Mouse (Mus musculus): ENCODE data around the gene Tead1. TPM values are rescaled to one million over a fixed set of nuclear protein-coding genes. Genes with fewer than 3 reads are reported as not detected.

The Tead1 gene
- polyA plus RNA-seq, 2 experiments = 23.2 to 38.2 TPM

- 0% methylated on average over 41 of the region's 41 CpGs for WGBS
- no peak within 1 kb of the TSS for H3K27ac ChIP-seq (replicated peaks; ENCODE audit: low read depth, low read length)
Measured at GRCm38 (mm10) chr7:112953777-112954291, 274.7 kb downstream of the Tead1 start, which contains the start of gene Rassf10. Gene Rassf10, plus strand, starts transcription at chr7:112953962.

GRCm38 (mm10) chr7:112954351-112955102 is 275.4 kb downstream of the Tead1 start:
- Histone ChIP-seq H3K27me3 (ENCODE audit: control insufficient read depth, insufficient read depth, low read length) (peaks cover 33% of the 10 kb centered on the region), H3K4me1 (ENCODE audit: control insufficient read depth, insufficient read depth, low read length) (peaks cover 13% of the 10 kb centered on the region; the same call in 1 of the 2 replicates), H3K4me3 (replicated peaks; ENCODE audit: low read length) (peak overlapping the region; percentile 51), H3K9ac (ENCODE audit: low read depth, low read length, severe bottlenecking) (peak overlapping the region; percentile 40), H3K36me3 (ENCODE audit: control insufficient read depth, insufficient read depth, low read length) (no peaks in the 10 kb centered on the region), H3K27ac (replicated peaks; ENCODE audit: low read depth, low read length) (no peak overlapping the region), H3K4me2 (replicated peaks; ENCODE audit: low read depth, low read length, severe bottlenecking) (peak overlapping the region; percentile 91), H3K9me3 (ENCODE audit: control insufficient read depth, low read length) (no peaks in the 10 kb centered on the region)
- ATAC-seq (ENCODE audit: low FRiP score, low read depth) (no peak), DNase-seq (ENCODE audit: low spot score) (no peak)
- 2% methylated on average over 80 of the region's 82 CpGs for WGBS
- no peak for TF ChIP-seq POLR2A (IDR thresholded peaks at IDR 0.05; ENCODE audit: borderline replicate concordance, extremely low read depth, insufficient read depth, insufficient read length)

More at GRCm38 (mm10) chr7:112953777-112954291, 274.7 kb downstream of the Tead1 start, which contains the start of gene Rassf10:
- H3K9ac ChIP-seq (ENCODE audit: low read depth, low read length, severe bottlenecking) = peak within 1 kb of the TSS; percentile 40
- H3K27me3 ChIP-seq (ENCODE audit: control insufficient read depth, insufficient read depth, low read length) = peaks cover 33% of the 10 kb centered on the region
- H3K36me3 ChIP-seq (ENCODE audit: control insufficient read depth, insufficient read depth, low read length) = no peaks in the 10 kb centered on the region
- TF ChIP-seq POLR2A (IDR thresholded peaks at IDR 0.05; ENCODE audit: borderline replicate concordance, extremely low read depth, insufficient read depth, insufficient read length) = no peak
- ATAC-seq (ENCODE audit: low FRiP score, low read depth) = peak; percentile 88
- peak within 1 kb of the TSS; percentile 91 for H3K4me2 ChIP-seq (replicated peaks; ENCODE audit: low read depth, low read length, severe bottlenecking)
- H3K9me3 ChIP-seq (ENCODE audit: control insufficient read depth, low read length) = no peaks in the 10 kb centered on the region
- DNase-seq (ENCODE audit: low spot score) = peak; percentile 73
- peak within 1 kb of the TSS; percentile 51 for H3K4me3 ChIP-seq (replicated peaks; ENCODE audit: low read length)
- peaks cover 13% of the 10 kb centered on the region; the same call in 1 of the 2 replicates for H3K4me1 ChIP-seq (ENCODE audit: control insufficient read depth, insufficient read depth, low read length)

- H3K4me1 ChIP-seq (ENCODE audit: control insufficient read depth, insufficient read depth, low read length) = peaks cover 13% of the 10 kb centered on the region; the same call in 1 of the 2 replicates
- peak overlapping the region; percentile 91 for H3K4me2 ChIP-seq (replicated peaks; ENCODE audit: low read depth, low read length, severe bottlenecking)
- DNase-seq (ENCODE audit: low spot score) = peak; percentile 8
- H3K36me3 ChIP-seq (ENCODE audit: control insufficient read depth, insufficient read depth, low read length) = no peaks in the 10 kb centered on the region
- peak overlapping the region; percentile 51 for H3K4me3 ChIP-seq (replicated peaks; ENCODE audit: low read length)
- TF ChIP-seq POLR2A (IDR thresholded peaks at IDR 0.05; ENCODE audit: borderline replicate concordance, extremely low read depth, insufficient read depth, insufficient read length) = no peak
- H3K27ac ChIP-seq (replicated peaks; ENCODE audit: low read depth, low read length) = no peak overlapping the region
- H3K27me3 ChIP-seq (ENCODE audit: control insufficient read depth, insufficient read depth, low read length) = peaks cover 33% of the 10 kb centered on the region
- no peaks in the 10 kb centered on the region for H3K9me3 ChIP-seq (ENCODE audit: control insufficient read depth, low read length)
- WGBS = 2% methylated on average over 40 of the region's 40 CpGs
- ATAC-seq (ENCODE audit: low FRiP score, low read depth) = no peak
- no peak overlapping the region for H3K9ac ChIP-seq (ENCODE audit: low read depth, low read length, severe bottlenecking)
Measured at GRCm38 (mm10) chr7:112955103-112955827, 276.1 kb downstream of the Tead1 start.

- 37% methylated on average over 3 of the region's 3 CpGs for WGBS
- DNase-seq (ENCODE audit: low spot score) (peak; percentile 48), ATAC-seq (ENCODE audit: low FRiP score, low read depth) (no peak)
- Histone ChIP-seq H3K9me3 (ENCODE audit: control insufficient read depth, low read length) (no peaks in the 10 kb centered on the region), H3K4me2 (replicated peaks; ENCODE audit: low read depth, low read length, severe bottlenecking) (peak overlapping the region; percentile 91; the same call in 1 of the 2 replicates), H3K36me3 (ENCODE audit: control insufficient read depth, insufficient read depth, low read length) (no peaks in the 10 kb centered on the region), H3K27ac (replicated peaks; ENCODE audit: low read depth, low read length) (no peak overlapping the region), H3K27me3 (ENCODE audit: control insufficient read depth, insufficient read depth, low read length) (peaks cover 33% of the 10 kb centered on the region), H3K4me1 (ENCODE audit: control insufficient read depth, insufficient read depth, low read length) (peaks cover 13% of the 10 kb centered on the region; the same call in 1 of the 2 replicates), H3K9ac (ENCODE audit: low read depth, low read length, severe bottlenecking) (no peak overlapping the region), H3K4me3 (replicated peaks; ENCODE audit: low read length) (0 out of 2 replicates have a peak overlapping the region, but pooled peaks have one; percentile 51)
- no peak for TF ChIP-seq POLR2A (IDR thresholded peaks at IDR 0.05; ENCODE audit: borderline replicate concordance, extremely low read depth, insufficient read depth, insufficient read length)
Measured at GRCm38 (mm10) chr7:112955955-112956354, 276.8 kb downstream of the Tead1 start.

Small RNAs within 50 kb of the gene (microRNA-seq; reads per million reads assigned to microRNA genes)
- not detected for gene Gm44462

All from limb, embryonic 14.5 days (tissue).